Mouse (Mus musculus) kidney, embryonic 15.5 days (tissue): ENCODE results near the gene Vti1a. TPM values are rescaled to one million over a fixed set of nuclear protein-coding genes. Genes with fewer than 3 reads are reported as not detected.

Source experiments
- ATAC-seq: fragments of 200-750 bp; cut with Nextera tagmentation; replicated peaks from 2 replicates; pipeline ENCODE4 v1.8.0; 2017; ENCODE audit warnings: moderate TSS enrichment; ENCODE audit not compliant: low FRiP score
- H3K27ac ChIP-seq: fragments of 300-500 bp; sonication (generic); 2 replicates; pipeline ENCODE4 v1.5.1; 2015; ENCODE audit warnings: mild to moderate bottlenecking, inconsistent platforms
- H3K27me3 ChIP-seq: fragments of 300-500 bp; sonication (generic); 2 replicates; pipeline ENCODE4 v1.6.1; 2015; ENCODE audit warnings: inconsistent platforms
- H3K36me3 ChIP-seq: fragments of 300-500 bp; sonication (generic); 2 replicates; pipeline ENCODE4 v1.6.1; 2015; ENCODE audit warnings: inconsistent platforms
- H3K4me1 ChIP-seq: fragments of 300-500 bp; sonication (generic); 2 replicates; pipeline ENCODE4 v1.6.1; 2015; ENCODE audit warnings: inconsistent platforms
- H3K4me2 ChIP-seq: fragments of 300-500 bp; sonication (generic); 2 replicates; pipeline ENCODE4 v1.6.1; 2015; ENCODE audit warnings: moderate library complexity, mild to moderate bottlenecking, inconsistent platforms
- H3K4me3 ChIP-seq: fragments of 300-500 bp; sonication (generic); replicated peaks from 2 replicates; pipeline ENCODE4 v1.5.1; 2015; ENCODE audit warnings: mild to moderate bottlenecking, inconsistent platforms
- H3K9ac ChIP-seq: fragments of 300-500 bp; sonication (generic); 2 replicates; pipeline ENCODE4 v1.6.1; 2015; ENCODE audit warnings: mild to moderate bottlenecking, inconsistent platforms
- H3K9me3 ChIP-seq: fragments of 300-500 bp; sonication (generic); replicated peaks from 2 replicates; pipeline ENCODE4 v1.6.1; 2016; ENCODE audit warnings: inconsistent platforms
- WGBS: fragments of 180-500 bp; shearing (Covaris S2); methylation state at CpG from one replicate; pipeline ENCODE4 v1.1.7; 2015; ENCODE audit warnings: mixed read lengths; 5-methylcytosine and 5-hydroxymethylcytosine counted together
- polyA plus RNA-seq: library from polyadenylated mRNA; unstranded; fragments of >200 nt; fragmentation: Nextera tagmentation; extraction: Ambion mirVana; gene quantifications from 2 replicates; pipeline ENCODE4 v1.2.1, GENCODE M21; 2015

Vti1a gene
- polyA plus RNA-seq, 1 experiment from 2014 or later = 30.6 TPM

- Histone ChIP-seq H3K4me2 (peak overlapping the region; percentile 41), H3K4me3 (no peak overlapping the region), H3K4me1 (0 out of 2 replicates have a peak, but pooled peaks cover 2% of the 10 kb centered on the region), H3K36me3 (no peaks in the 10 kb centered on the region), H3K9me3 (no peaks in the 10 kb centered on the region), H3K27me3 (no peaks in the 10 kb centered on the region), H3K27ac (no peak overlapping the region), H3K9ac (no peak overlapping the region)
- 40% methylated on average over 10 of the region's 10 CpGs for WGBS
- no peak for ATAC-seq
Observed at GRCm38 (mm10) chr19:55389019-55389418, 72.9 kb downstream of the Vti1a start.

DNA sequence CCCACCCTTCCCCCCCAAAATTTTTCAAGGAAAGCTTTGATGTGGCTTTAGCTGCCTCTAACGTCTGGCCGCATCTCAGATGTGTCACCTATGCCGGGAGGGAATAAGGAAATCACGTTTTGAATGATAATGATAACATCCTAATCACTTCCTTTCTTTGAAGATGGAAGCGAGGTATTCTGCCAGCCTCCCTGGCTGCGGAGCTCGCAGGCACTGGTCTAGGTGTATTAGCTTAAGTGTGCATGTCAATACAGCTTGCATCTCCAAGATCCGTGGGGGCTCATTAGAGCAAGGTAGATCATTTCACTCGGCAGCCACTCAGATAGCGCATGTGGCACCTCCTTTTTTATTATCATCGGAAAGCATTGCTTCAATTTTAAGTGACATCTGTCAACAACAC is 74.2 kb downstream of the Vti1a start:
- H3K27ac ChIP-seq = no peak overlapping the region
- H3K4me3 ChIP-seq = no peak overlapping the region
- H3K36me3 ChIP-seq = no peaks in the 10 kb centered on the region
- WGBS = 52% methylated on average over 11 of the region's 11 CpGs
- no peak overlapping the region for H3K4me2 ChIP-seq
- 0 out of 2 replicates have a peak, but pooled peaks cover 2% of the 10 kb centered on the region for H3K4me1 ChIP-seq
- H3K9me3 ChIP-seq = no peaks in the 10 kb centered on the region
- H3K9ac ChIP-seq = no peak overlapping the region
- H3K27me3 ChIP-seq = no peaks in the 10 kb centered on the region
- ATAC-seq = no peak

GRCm38 (mm10) chr19:55401638-55402037 is 85.5 kb downstream of the Vti1a start:
- no peak overlapping the region for H3K4me3 ChIP-seq
- no peak overlapping the region for H3K9ac ChIP-seq
- 0 out of 2 replicates have a peak, but pooled peaks cover 4% of the 10 kb centered on the region for H3K4me1 ChIP-seq
- no peaks in the 10 kb centered on the region for H3K36me3 ChIP-seq
- H3K4me2 ChIP-seq = no peak overlapping the region
- no peak overlapping the region for H3K27ac ChIP-seq
- WGBS = 75% methylated on average over 11 of the region's 11 CpGs
- no peaks in the 10 kb centered on the region for H3K27me3 ChIP-seq
- no peak for ATAC-seq
- H3K9me3 ChIP-seq = no peaks in the 10 kb centered on the region

- Histone ChIP-seq H3K27ac (no peak overlapping the region), H3K36me3 (no peaks in the 10 kb centered on the region), H3K4me1 (0 out of 2 replicates have a peak, but pooled peaks cover 5% of the 10 kb centered on the region), H3K9ac (no peak overlapping the region), H3K4me3 (no peak overlapping the region), H3K4me2 (no peak overlapping the region), H3K27me3 (no peaks in the 10 kb centered on the region), H3K9me3 (no peaks in the 10 kb centered on the region)
- 65% methylated on average over 6 of the region's 6 CpGs for WGBS
- no peak for ATAC-seq
Observed at GRCm38 (mm10) chr19:55408486-55408885, 92.4 kb downstream of the Vti1a start.

- no peak for ATAC-seq
- Histone ChIP-seq H3K9ac (no peak overlapping the region), H3K27me3 (no peaks in the 10 kb centered on the region), H3K4me1 (0 out of 2 replicates have a peak, but pooled peaks cover 5% of the 10 kb centered on the region), H3K36me3 (no peaks in the 10 kb centered on the region), H3K27ac (no peak overlapping the region), H3K9me3 (no peaks in the 10 kb centered on the region), H3K4me2 (no peak overlapping the region), H3K4me3 (no peak overlapping the region)
- WGBS = 88% methylated on average over 11 of the region's 11 CpGs
Observed at GRCm38 (mm10) chr19:55411415-55411814, 95.3 kb downstream of the Vti1a start.

DNA sequence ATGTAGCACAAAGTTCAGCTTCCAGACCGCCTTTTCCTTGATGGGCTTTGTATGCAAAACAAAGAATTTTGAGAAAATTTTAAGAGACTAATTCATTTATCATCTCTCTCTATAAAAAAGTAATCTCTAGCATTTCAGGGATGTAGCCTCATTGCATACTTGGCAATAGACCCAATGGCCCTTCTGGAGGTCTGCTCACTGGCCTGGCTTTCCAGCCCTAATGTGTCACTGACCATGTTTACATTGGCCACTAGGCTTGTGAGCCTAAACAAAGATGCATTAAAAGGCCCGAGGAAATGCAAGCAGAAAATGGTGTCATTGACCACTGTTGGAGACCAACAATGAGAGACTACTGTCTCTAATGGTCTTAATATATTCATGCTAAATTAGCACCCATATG is 95.8 kb downstream of the Vti1a start:
- 42% methylated on average over 2 of the region's 2 CpGs for WGBS

DNA sequence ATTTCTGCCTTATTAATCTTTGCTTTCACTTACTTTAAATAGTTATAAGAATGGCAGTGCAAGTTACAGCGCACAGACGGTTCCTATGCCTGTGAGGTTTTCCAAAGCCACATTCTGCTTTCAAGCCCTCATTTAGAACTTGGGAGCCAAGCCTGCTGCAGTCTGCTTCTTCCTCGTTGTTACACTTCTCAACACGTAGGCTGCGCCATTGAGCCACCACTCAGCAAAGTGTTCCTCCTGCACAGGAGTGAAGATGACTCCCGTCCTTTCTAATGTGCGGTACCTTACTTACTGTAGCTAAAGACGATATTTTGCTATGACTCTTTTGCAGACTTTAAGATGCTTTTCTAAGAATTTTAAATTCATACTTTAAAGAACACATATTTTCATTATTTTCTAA is 98.0 kb downstream of the Vti1a start:
- Histone ChIP-seq H3K4me2 (no peak overlapping the region), H3K9me3 (no peaks in the 10 kb centered on the region), H3K9ac (no peak overlapping the region), H3K4me1 (0 out of 2 replicates have a peak, but pooled peaks cover 5% of the 10 kb centered on the region), H3K27me3 (no peaks in the 10 kb centered on the region), H3K36me3 (0 out of 2 replicates have a peak, but pooled peaks cover 2% of the 10 kb centered on the region), H3K4me3 (no peak overlapping the region), H3K27ac (no peak overlapping the region)
- ATAC-seq = no peak
- WGBS = 42% methylated on average over 8 of the region's 8 CpGs

More for the DNA sequence above, 95.8 kb downstream of the Vti1a start:
- Histone ChIP-seq H3K27me3 (no peaks in the 10 kb centered on the region), H3K36me3 (0 out of 2 replicates have a peak, but pooled peaks cover under 1% of the 10 kb centered on the region), H3K9me3 (no peaks in the 10 kb centered on the region), H3K4me3 (no peak overlapping the region), H3K4me2 (no peak overlapping the region), H3K4me1 (0 out of 2 replicates have a peak, but pooled peaks cover 5% of the 10 kb centered on the region), H3K27ac (no peak overlapping the region), H3K9ac (no peak overlapping the region)
- ATAC-seq = no peak

DNA sequence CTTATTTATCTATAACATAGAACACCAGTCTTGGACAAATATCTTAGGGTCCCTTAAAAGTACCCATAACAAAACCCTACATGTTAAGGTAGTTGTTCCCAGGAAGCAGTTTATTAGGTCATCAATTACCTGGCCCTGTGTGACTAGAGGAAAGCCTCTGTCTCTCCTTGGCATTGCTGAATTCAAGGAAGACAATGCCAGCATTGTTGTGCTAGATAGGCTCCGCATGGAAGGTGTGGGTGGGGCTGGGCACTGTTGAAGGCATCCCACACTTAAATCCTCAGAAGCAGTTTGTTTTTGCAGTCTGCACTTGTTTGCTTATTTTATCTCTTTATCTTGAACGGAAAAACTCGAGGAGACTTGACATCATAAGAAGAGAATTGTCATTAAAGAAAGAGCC is 102.7 kb downstream of the Vti1a start:
- Histone ChIP-seq H3K36me3 (0 out of 2 replicates have a peak, but pooled peaks cover 2% of the 10 kb centered on the region), H3K9me3 (no peaks in the 10 kb centered on the region), H3K4me3 (no peak overlapping the region), H3K4me1 (no peaks in the 10 kb centered on the region), H3K27ac (no peak overlapping the region), H3K9ac (no peak overlapping the region), H3K27me3 (no peaks in the 10 kb centered on the region), H3K4me2 (no peak overlapping the region)
- no peak for ATAC-seq
- WGBS = 52% methylated on average over 3 of the region's 3 CpGs

DNA sequence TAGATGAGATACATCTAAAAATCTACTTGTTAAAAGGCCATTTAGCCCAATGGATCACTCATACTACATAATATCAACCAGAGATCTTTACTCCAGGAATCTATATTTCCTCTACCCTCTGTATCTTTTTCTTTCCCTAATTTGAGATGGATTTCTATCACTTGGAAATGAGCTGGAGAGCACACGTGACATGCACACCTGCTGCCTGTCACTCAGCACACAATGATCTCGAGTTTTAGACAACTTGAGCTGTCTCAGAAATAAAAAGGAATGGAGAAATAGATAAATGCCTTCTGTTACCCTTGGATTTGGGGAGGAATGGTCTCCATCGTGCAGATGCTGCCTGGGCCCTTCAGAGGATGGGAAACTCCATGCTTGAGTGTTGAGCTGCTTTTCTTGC is 103.9 kb downstream of the Vti1a start:
- WGBS = 78% methylated on average over 3 of the region's 3 CpGs
- Histone ChIP-seq H3K4me3 (no peak overlapping the region), H3K9ac (no peak overlapping the region), H3K9me3 (no peaks in the 10 kb centered on the region), H3K27me3 (no peaks in the 10 kb centered on the region), H3K36me3 (0 out of 2 replicates have a peak, but pooled peaks cover 2% of the 10 kb centered on the region), H3K4me1 (no peaks in the 10 kb centered on the region), H3K4me2 (no peak overlapping the region), H3K27ac (no peak overlapping the region)
- no peak for ATAC-seq

GRCm38 (mm10) chr19:55421816-55422215 is 105.7 kb downstream of the Vti1a start:
- H3K36me3 ChIP-seq = 0 out of 2 replicates have a peak, but pooled peaks cover 2% of the 10 kb centered on the region
- ATAC-seq = no peak
- no peak overlapping the region for H3K27ac ChIP-seq
- H3K4me1 ChIP-seq = no peaks in the 10 kb centered on the region
- H3K4me2 ChIP-seq = no peak overlapping the region
- no peaks in the 10 kb centered on the region for H3K27me3 ChIP-seq
- no peaks in the 10 kb centered on the region for H3K9me3 ChIP-seq
- no peak overlapping the region for H3K4me3 ChIP-seq
- 87% methylated on average over 5 of the region's 5 CpGs for WGBS
- H3K9ac ChIP-seq = no peak overlapping the region

- H3K9me3 ChIP-seq = no peaks in the 10 kb centered on the region
- H3K27ac ChIP-seq = no peak overlapping the region
- no peak overlapping the region for H3K4me3 ChIP-seq
- no peaks in the 10 kb centered on the region for H3K36me3 ChIP-seq
- no peaks in the 10 kb centered on the region for H3K27me3 ChIP-seq
- 77% methylated on average over 18 of the region's 18 CpGs for whole genome bisulfite sequencing
- H3K4me1 ChIP-seq = no peaks in the 10 kb centered on the region
- no peak overlapping the region for H3K9ac ChIP-seq
- ATAC-seq = no peak
- H3K4me2 ChIP-seq = no peak overlapping the region
Observed at GRCm38 (mm10) chr19:55422311-55423064, 106.4 kb downstream of the Vti1a start.

DNA sequence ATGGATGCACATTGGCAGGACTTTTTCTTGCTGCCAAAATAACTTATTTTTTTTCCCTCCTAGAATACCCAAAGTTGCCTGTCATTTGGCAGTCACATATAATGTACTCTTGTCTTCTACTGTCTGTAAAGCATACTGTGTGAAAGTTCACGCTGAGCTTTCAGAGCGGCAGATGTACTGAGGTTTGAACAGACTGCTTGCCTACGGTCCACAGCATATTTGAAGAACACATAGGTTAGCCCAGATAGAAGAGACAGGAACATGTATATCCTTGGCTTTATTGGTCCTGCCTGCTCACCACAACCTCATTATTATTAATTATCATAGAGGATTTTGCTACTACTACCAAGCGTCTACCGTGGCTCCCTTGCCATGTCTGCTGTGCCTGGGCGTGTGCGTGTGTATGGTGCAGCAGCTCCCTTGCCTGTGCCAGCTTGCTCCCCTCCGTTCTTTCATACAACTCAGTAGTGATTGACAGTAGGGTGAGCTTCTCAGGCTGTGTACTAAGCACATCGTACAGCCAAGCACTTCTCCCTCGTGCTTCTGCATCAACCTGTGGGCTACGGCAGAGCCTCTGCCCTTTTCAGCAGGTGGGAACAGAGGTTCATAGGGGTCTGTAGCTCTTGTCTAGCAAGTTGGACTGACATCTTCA is 107.1 kb downstream of the Vti1a start:
- no peak overlapping the region for H3K9ac ChIP-seq
- no peaks in the 10 kb centered on the region for H3K4me1 ChIP-seq
- no peak overlapping the region for H3K4me2 ChIP-seq
- ATAC-seq = no peak
- no peak overlapping the region for H3K4me3 ChIP-seq
- no peaks in the 10 kb centered on the region for H3K36me3 ChIP-seq
- no peaks in the 10 kb centered on the region for H3K27me3 ChIP-seq
- H3K9me3 ChIP-seq = no peaks in the 10 kb centered on the region
- WGBS = 93% methylated on average over 11 of the region's 11 CpGs
- H3K27ac ChIP-seq = no peak overlapping the region
